Mouse (Mus musculus) inflammation-experienced regulatory T-cells, adult 6 months (primary cell): ENCODE data around the gene Hs3st1. TPM values are rescaled to one million over a fixed set of nuclear protein-coding genes. Genes with fewer than 3 reads are reported as not detected.
"Not testable (repeated sequence)": the region's sequence is repeated elsewhere in the genome, so short reads cannot be mapped to it uniquely, and the experiment has no call there.

Experiments
- ATAC-seq: one replicate; pipeline ENCODE4 v1.8.0; 2017
- polyA plus RNA-seq, 3 experiments: library from polyadenylated mRNA; unstranded; fragments of 100-300 nt; shearing (Covaris generic); gene quantifications; one replicate each; pipeline ENCODE4 v1.2.1; 2017

Gene Hs3st1
- polyA plus RNA-seq = not detected

DNA sequence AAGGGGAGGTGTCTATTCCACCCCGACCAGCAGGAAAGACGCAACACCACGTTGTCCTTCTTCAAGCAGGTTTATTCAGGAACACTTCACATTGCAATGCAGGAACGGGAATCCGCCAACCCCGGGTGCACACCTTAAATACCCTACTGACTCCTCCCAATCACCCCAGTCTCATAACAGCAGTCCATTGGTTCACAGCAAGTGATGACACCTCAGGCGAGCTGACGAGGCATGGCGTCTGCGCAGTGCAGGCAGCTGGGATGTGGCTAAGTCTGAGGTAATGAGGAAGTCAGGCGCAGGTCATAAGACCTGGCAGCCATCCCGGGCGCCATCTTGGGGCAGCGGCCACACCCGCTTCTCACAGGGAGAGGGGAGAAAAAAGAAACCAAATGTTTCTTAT, at the start of gene Hs3st1:
Gene Hs3st1 (minus strand): TSS at position 101 of the 400 bp plus-strand sequence.
- not testable (repeated sequence) for ATAC-seq

DNA sequence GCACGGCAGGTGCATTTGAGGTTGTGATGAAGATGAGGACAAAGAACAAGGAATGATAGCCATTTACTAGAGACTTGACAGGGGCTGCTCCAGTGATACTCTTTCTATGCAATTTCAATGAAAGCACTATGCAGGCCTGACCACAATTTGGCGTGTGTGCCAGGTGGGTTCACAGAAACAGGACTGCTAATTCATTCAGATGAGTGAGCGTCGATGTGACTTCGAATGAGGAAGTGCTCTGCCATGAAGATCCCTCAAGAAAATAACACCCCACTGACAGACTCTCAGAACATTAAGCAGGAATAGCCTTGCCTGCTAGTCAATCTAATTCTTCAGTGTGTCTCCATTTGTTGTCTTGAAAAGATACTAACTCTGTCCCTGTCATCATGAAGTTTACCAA, 49.4 kb upstream of the Hs3st1 start:
- ATAC-seq = no peak

DNA sequence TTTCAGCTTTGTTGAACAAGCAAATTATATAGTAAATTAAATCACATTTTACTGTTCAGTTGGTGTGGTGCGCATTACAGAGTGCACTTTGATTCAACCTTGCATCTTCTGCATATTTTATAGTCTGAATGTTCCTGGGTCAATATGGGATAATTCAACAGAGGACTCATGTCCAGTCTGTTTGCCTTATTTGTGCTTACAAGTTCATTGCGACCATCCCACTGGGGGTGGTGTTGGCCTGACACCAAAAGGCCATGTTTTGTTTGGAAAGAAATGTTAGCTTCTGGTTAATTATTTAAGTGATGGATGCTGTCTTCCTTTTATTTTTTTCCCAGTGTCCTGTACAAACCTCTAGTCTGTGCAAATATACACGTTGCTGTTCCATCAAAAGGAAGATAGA, 48.7 kb upstream of the Hs3st1 start:
- no peak for ATAC-seq

GRCm38 (mm10) chr5:39803457-39803856, 48.2 kb upstream of the Hs3st1 start:
- ATAC-seq = no peak

GRCm38 (mm10) chr5:39802110-39802509, 46.8 kb upstream of the Hs3st1 start:
- no peak for ATAC-seq

GRCm38 (mm10) chr5:39777094-39777710, 21.9 kb upstream of the Hs3st1 start:
- no peak for ATAC-seq

- ATAC-seq = no peak
These were observed 16.5 kb upstream of the Hs3st1 start for GRCm38 (mm10) chr5:39771680-39772348.

DNA sequence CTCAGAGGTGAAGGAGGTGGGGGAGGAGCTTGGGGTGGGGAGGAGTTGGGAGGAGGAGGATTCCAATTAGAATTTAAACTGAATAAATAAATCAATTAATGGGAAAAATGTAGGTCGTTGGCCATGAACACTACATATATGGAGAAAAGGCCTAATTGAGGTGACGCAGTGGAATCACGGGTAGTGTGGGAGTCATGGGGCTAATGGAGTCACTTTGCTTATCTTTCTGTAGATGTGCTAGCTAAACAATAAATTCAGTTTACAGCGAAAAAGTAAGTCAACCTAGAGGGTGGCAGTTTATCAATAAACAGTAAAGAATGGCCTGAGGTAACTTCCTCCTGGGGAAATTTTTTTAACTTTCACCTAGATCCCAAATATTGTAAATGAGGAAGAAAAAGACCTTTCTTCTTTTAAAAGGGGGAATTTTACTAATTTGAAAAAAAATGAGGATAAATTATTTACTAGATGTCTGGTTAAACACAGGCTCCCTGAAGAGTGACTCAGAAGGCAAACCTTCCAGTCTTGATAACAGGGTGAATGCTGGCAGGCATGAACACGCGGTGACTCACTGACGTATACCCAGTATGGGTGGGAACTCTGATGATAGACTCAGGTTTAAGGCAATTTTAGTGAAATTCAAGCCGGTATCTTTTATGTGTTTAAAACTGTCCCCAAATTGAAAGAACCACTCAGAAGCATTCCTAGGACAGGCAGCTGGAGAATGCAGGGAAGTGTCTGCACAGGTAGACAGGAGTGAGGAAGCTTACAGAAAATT, 6.6 kb upstream of the Hs3st1 start:
- no peak for ATAC-seq

DNA sequence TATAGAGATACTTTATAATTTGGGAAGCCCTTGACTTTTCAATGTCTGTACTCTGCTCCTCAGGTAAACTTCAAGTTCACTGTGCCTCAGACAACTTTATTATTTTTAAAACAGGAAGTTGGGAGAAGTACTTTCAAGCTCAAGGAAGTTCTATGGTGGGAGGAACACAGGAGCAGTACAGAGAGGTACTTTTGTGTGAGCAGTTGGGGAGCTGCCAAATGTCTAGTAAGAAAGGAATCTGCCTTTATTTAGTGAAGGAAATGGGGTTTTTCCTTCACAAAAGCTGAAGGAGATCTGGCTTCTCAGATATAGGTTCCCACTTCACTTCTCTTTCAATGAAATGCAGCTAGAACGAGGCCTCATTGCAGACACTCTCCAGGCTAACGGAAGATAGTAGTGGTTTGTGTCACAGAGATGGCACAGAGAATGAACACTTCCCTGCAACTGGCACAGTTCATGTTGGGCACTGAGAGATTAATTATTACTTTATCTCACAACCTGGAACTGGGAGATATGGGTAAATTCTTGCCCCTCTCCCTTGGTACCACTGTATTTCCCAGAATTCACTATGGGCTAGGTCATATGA, 3.7 kb upstream of the Hs3st1 start:
- no peak for ATAC-seq

GRCm38 (mm10) chr5:39736843-39737242, 18.4 kb downstream of the Hs3st1 start:
- ATAC-seq = no peak

DNA sequence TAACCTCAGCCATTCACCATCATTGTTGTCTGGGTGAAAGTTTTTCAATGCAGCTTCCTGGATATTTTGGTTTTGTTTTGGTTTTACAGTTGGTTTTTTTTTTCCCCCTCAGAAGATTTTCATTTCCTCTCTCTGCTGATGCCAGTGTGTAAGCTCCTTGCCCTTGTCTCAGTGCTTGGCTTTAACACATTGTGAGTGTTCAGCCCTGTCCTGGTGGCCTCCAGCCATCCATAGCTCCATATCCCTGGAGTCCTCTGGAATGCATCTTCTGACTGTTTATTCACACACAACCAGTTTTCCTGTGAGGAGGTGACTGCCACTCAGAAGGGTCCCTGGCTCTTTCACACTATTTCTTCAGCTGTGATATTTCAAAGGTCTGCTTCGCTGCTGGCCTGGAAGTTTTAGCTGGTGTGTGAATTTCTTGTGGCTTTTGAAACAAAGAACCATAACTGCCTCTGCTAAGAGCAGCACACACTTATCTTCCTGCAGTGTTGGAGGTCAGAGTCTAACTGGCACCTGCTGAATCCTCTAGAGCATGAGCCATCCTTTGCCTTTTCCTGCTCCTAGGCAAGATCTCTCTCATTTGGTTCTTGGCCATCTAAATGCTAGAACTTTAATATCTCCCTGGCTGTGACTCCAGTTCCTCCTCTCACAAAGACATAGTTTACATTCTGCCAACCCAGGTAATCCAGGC, 21.4 kb downstream of the Hs3st1 start:
- no peak for ATAC-seq

- ATAC-seq = no peak
These were observed 22.1 kb downstream of the Hs3st1 start for GRCm38 (mm10) chr5:39733013-39733749.

DNA sequence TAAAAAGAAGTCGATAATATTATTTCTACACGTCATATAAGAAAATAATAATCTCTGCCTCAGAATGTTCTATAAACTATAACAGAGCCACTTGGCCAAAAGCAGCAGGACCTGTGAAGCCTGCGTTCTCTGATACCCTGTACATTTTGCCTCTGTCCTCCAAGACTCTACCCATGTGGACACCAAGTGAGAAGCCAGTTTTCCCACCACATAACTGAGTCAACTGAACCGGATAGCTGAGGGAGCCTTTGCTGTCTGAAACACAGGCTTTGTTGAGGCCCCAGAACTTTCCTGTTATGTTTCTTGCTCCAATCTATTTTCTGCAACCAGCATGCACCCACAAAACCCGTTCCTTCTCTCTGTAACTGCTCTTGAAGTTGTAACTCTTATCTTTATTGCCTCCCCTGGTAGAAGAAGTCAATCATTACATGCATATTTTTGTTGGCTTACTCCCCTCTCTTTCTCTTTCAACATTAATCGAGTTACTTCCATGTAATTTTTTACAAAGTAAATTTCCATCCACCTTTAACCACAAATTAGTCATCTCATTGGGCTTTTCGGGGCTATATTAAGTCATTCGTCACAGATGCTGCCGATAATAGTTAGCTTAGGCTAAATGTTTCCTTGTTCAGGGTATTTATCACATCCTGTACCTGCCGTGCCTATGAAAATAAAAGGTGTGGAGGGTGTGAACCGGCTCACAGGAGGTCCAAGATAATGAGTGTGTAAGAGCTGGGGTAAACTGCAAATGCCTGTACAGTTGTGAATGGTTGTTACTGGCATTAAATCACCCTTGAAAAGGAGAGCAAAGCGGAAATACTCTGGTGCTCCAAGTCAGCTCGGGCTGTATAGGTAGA, 39.4 kb downstream of the Hs3st1 start:
- ATAC-seq = no peak

GRCm38 (mm10) chr5:39715193-39715592, 40.1 kb downstream of the Hs3st1 start:
- ATAC-seq = no peak

DNA sequence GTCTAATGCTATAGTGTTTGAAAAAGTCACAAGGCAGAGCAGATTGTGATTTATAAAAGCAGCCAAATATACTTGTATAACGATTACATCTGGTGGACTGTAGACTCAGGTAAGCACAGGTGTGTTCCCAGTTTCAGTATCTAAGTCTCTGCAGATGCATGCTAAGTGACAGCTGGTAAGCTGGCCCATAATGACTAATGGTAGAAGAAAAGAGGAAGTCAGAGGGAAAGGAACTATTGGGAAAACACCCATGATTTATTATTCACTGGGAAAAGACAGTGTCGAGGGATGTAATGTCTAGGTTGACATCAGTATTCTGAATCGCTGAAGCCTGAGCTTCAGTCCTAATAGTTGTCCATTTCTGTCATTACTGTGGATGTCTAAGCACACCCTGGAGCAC, 49.7 kb downstream of the Hs3st1 start:
- no peak for ATAC-seq

GRCm38 (mm10) chr5:39660826-39661225, 94.4 kb downstream of the Hs3st1 start:
- ATAC-seq = no peak

DNA sequence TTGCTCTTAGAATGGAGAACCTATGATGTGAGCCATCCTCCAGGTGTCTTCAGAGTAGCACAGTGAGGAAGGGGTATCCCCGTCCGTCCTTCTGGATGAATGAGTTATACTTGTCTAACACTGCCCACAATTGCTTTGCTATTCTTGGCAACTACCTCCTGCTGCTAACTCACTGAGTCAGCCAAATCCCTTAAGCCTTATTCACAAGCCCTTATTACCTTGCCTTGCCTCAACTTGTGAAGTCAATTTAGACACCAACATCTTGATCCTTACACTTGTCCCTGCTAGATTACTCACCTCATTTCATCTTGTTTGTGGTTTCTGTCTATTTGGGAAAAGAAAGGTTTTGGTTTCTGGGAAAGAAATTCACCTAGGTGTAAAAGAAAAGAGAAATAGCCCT, 95.9 kb downstream of the Hs3st1 start:
- no peak for ATAC-seq

DNA sequence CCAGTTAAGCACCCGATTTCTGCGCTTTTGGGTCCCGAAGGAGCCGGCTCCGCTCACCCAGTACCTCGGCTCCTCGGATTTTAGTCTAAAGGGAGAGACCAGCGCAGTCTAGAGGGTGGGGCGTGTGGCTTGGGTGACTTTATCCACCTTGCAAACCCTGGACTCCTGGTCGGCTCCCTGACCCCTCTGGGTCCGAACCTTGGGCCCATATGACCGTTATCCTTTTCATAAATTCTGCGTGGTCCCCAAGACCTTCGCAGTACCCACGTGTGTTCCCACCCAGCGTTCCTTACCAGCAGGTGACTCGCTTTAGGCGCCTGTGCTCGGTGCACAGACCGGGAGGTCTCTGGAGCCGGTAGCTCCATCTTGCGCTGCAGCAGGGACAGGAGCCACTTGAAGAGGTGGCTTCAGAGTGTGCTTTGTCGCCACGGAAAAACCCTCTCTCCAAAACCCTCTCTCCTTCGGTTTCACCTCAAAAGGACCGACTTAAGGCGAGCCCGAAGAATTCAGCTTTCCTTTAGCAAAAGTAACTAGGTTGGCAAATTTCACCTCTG, 110.4 kb downstream of the Hs3st1 start:
- no peak for ATAC-seq

DNA sequence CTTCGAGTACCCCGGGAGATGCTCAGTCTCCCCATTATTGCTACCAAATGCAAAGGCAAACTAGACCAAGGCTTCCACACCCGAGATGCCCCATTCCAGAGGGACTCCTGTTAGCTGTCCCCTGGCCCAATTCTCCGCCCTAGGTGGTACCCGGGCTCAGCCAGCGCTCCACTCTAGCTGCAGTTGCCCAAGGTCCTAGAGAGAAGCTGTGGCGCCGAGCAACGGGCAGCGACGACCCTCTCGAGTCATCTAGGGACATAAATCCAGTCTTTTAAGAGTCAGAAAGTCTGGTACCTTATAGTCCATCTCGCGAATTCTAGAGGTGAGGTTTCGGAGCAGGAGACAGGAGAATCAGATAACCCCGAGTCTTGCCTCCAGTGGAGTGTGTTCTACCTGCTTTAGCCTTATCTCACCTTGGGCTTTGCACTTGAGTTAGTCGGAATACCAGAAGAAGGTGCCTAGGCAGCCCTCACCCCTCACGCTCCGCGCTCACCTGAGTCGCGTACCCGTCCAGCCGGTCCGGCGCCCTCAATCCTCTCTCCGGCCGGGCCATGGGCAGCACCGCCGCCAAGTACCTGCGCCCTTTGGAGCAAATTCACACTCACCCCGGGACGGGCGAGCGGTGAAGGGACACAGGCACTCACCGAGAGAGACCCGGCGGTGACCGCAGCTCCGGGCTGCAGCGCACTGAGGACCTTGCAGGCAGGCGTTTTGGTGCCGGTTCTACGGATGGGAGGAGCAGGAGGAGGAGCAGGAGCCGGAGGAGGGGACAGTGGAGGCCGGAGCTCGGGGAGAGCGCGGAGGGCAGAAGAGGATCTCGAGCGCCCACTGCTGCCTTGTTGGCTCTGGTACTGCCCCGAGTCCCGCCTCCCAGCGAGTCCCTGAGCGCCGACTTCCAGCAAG, 111.1 kb downstream of the Hs3st1 start:
- no peak for ATAC-seq
